ENCODE assay signal across 10 mouse cellular contexts in genomic region chr11:98965416-98966077, GRCm38 (mm10). TPM values are rescaled to one million over a fixed set of nuclear protein-coding genes. Genes with fewer than 3 reads are reported as not detected.
A peak's percentile ranks its signal among the peaks of the same experiment; 100 is the strongest.
DNase-seq lines count a peak whose midpoint lies in the region; ATAC-seq and TF ChIP-seq lines count a peak whose summit lies in the region.
"Had no signal": no experiment of that assay in that cellular context is flagged by ENCODE, and none has a peak within 500 bp of the region (broad histone marks: within the 10 kb centered on the region; RNA-seq: fewer than 3 reads in every experiment).

No protein-coding gene starts in this region.

- peak overlapping the region; percentile 85 for H3K4me3 ChIP-seq in gastrocnemius, adult 2 months
- H3K4me3 ChIP-seq in thymus, adult 2 months (ENCODE audit: control insufficient read depth, insufficient read depth, low read length) = peak overlapping the region; percentile 67
- peak overlapping the region; percentile 13 for H3K4me3 ChIP-seq in limb, embryonic 15.5 days

- no peaks in the 10 kb centered on the region for H3K27me3 ChIP-seq in thymus, adult 2 months (ENCODE audit: control insufficient read depth, insufficient read depth, low read length)
- no peaks in the 10 kb centered on the region for H3K27me3 ChIP-seq in limb, embryonic 15.5 days

- H3K9ac ChIP-seq in limb, embryonic 15.5 days = no peak overlapping the region
- H3K9ac ChIP-seq: liver, embryonic 14.5 days had no signal

- H3K4me2 ChIP-seq in limb, embryonic 15.5 days = peak overlapping the region; percentile 95

- no peak for TF ChIP-seq CTCF in gastrocnemius, adult 2 months (IDR thresholded peaks at IDR 0.05)
- TF ChIP-seq CTCF in thymus, adult 2 months (IDR thresholded peaks at IDR 0.05; ENCODE audit: borderline replicate concordance, control insufficient read depth, extremely low read depth, insufficient read depth, low read length, poor library complexity) = no peak

- intact Hi-C loops in gastrocnemius, adult 2 months (cut with DNase I) = loop anchor here (2.0 to 5.0 kb wide), 2 partner anchors 35 to 103 kb away; partner anchors contain the start of gene Wipf2

- no peak for DNase-seq in gastrocnemius, adult 2 months
- no peak for DNase-seq in gastrocnemius, adult 8-10 months (ENCODE audit: low spot score in 2 of 2)
- no peak for DNase-seq in thymus, adult 2 months
- DNase-seq in thymus, postnatal 0 days (ENCODE audit: low spot score) = no peak
- DNase-seq in frontal cortex, postnatal 36 days (ENCODE audit: low spot score in 2 of 2) = no peak
- no peak for DNase-seq in yolk sac, embryonic 10.5 days (ENCODE audit: low spot score)
- no peak for DNase-seq in thymus, postnatal 25 days

- 74% methylated on average over 11 of the region's 11 CpGs for WGBS in thymus, adult 2 months
- 16% methylated on average over 11 of the region's 11 CpGs for WGBS in limb, embryonic 15.5 days

- no peak for ATAC-seq in limb, embryonic 15.5 days (ENCODE audit: insufficient number of reproducible peaks, low FRiP score, low TSS enrichment, low read depth)

- H3K4me1 ChIP-seq in thymus, adult 2 months (replicated peaks; ENCODE audit: control insufficient read depth, insufficient read depth, low read length) = peaks cover 76% of the 10 kb centered on the region
- H3K4me1 ChIP-seq in limb, embryonic 15.5 days = peaks cover 100% of the 10 kb centered on the region

- H3K27ac ChIP-seq in gastrocnemius, adult 2 months = peak overlapping the region; percentile 89
- peak overlapping the region; percentile 88; the same call in 1 of the 2 replicates for H3K27ac ChIP-seq in thymus, adult 2 months (ENCODE audit: control insufficient read depth, insufficient read depth, low read length)
- H3K27ac ChIP-seq in limb, embryonic 15.5 days = peak overlapping the region; percentile 88
- H3K27ac ChIP-seq: liver, embryonic 14.5 days had no signal

- H3K36me3 ChIP-seq in thymus, adult 2 months (ENCODE audit: control insufficient read depth, insufficient read depth, low read length) = peaks cover 15% of the 10 kb centered on the region
- peaks cover 31% of the 10 kb centered on the region for H3K36me3 ChIP-seq in limb, embryonic 15.5 days

- H3K9me3 ChIP-seq in limb, embryonic 15.5 days = no peaks in the 10 kb centered on the region

- no peak for TF ChIP-seq POLR2A in thymus, adult 2 months (IDR thresholded peaks at IDR 0.05; ENCODE audit: control insufficient read depth, extremely low read depth, insufficient read depth, low read length, poor library complexity)

RNA-seq across cellular contexts. Expression of gene Gjd3, which starts 17.3 kb away (rescaled TPM):
- total RNA-seq in gastrocnemius, adult 2 months (2021) = not detected
- not detected for total RNA-seq in gastrocnemius, adult 8-10 months (2022)
- 1.3 and 1.9 TPM in 2 replicates for polyA plus RNA-seq in thymus, adult 2 months (2012; rRNA removed)
- polyA plus RNA-seq in thymus, postnatal 0 days (2015; fragmentation: Nextera tagmentation; extraction: Ambion mirVana) = 0.27 and 0.51 TPM in 2 replicates
- polyA plus RNA-seq in limb, embryonic 15.5 days (2015; fragmentation: Nextera tagmentation; extraction: Ambion mirVana) = 0.49 and 0.86 TPM in 2 replicates
- polyA plus RNA-seq: C2C12; liver, embryonic 14.5 days had no signal

RNA-seq across cellular contexts. Expression of gene Rara, which starts 37.9 kb away (rescaled TPM):
- 10 to 100 TPM; 10.2 to 12.4 TPM for total RNA-seq in gastrocnemius, adult 2 months (2021)
- total RNA-seq in gastrocnemius, adult 8-10 months (2022) = 10 to 100 TPM in 2 of 4 experiments, 1 to 10 TPM in 2; 8.3 to 11.7 (median 9.5) TPM
- 63.5 and 74.1 TPM in 2 replicates for polyA plus RNA-seq in thymus, adult 2 months (2012; rRNA removed)
- 40.4 and 41.0 TPM in 2 replicates for polyA plus RNA-seq in thymus, postnatal 0 days (2015; fragmentation: Nextera tagmentation; extraction: Ambion mirVana)
- polyA plus RNA-seq in limb, embryonic 15.5 days (2015; fragmentation: Nextera tagmentation; extraction: Ambion mirVana) = 43.9 and 51.7 TPM in 2 replicates

RNA-seq across cellular contexts. Expression of gene Cdc6, which starts 57.9 kb away (rescaled TPM):
- total RNA-seq in gastrocnemius, adult 2 months (2021) = under 1 TPM in 1 of 2 experiments, not detected in 1; 0.11 TPM
- under 1 TPM in 2 of 4 experiments, not detected in 2; 0.07 to 0.13 TPM for total RNA-seq in gastrocnemius, adult 8-10 months (2022)
- polyA plus RNA-seq in thymus, adult 2 months (2012; rRNA removed) = 8.4 and 12.2 TPM in 2 replicates
- 40.6 and 53.2 TPM in 2 replicates for polyA plus RNA-seq in thymus, postnatal 0 days (2015; fragmentation: Nextera tagmentation; extraction: Ambion mirVana)
- polyA plus RNA-seq in limb, embryonic 15.5 days (2015; fragmentation: Nextera tagmentation; extraction: Ambion mirVana) = 23.2 and 24.1 TPM in 2 replicates

RNA-seq across cellular contexts. Expression of gene Top2a, which starts 58.4 kb away (rescaled TPM):
- under 1 TPM; 0.11 to 0.18 TPM for total RNA-seq in gastrocnemius, adult 2 months (2021)
- under 1 TPM in 3 of 4 experiments, not detected in 1; 0.25 to 0.60 (median 0.29) TPM for total RNA-seq in gastrocnemius, adult 8-10 months (2022)
- 59.2 and 85.6 TPM in 2 replicates for polyA plus RNA-seq in thymus, adult 2 months (2012; rRNA removed)
- polyA plus RNA-seq in thymus, postnatal 0 days (2015; fragmentation: Nextera tagmentation; extraction: Ambion mirVana) = 298 and 329 TPM in 2 replicates
- 162 and 178 TPM in 2 replicates for polyA plus RNA-seq in limb, embryonic 15.5 days (2015; fragmentation: Nextera tagmentation; extraction: Ambion mirVana)

Comparison
In these comparisons a context has a peak if more than half of its experiments do, and no peak if none do; other contexts are left out.
1. H3K4me3 ChIP-seq: peak in every context shown above with its lines; median percentile 85 in gastrocnemius, adult 2 months; 67 in thymus, adult 2 months; 13 in limb, embryonic 15.5 days.